Mouse (Mus musculus) hindbrain, embryonic 11.5 days (tissue): ENCODE data around the gene Dapk1. TPM values are rescaled to one million over a fixed set of nuclear protein-coding genes. Genes with fewer than 3 reads are reported as not detected.

Source experiments
- ATAC-seq: fragments of 200-750 bp; cut with Nextera tagmentation; 2 replicates; pipeline ENCODE4 v1.8.0; 2017; ENCODE audit warnings: mild to moderate bottlenecking, moderate TSS enrichment, moderate library complexity; ENCODE audit not compliant: low FRiP score
- DNase-seq: peaks from one replicate; pipeline ENCODE4 v3.0.0-alpha.2; 2015; ENCODE audit warnings: low spot score
- H3K27ac ChIP-seq: fragments of 300-500 bp; sonication (generic); 2 replicates; pipeline ENCODE4 v1.5.1; 2014; ENCODE audit warnings: mild to moderate bottlenecking, low read depth, low read length
- H3K27me3 ChIP-seq: fragments of 300-500 bp; sonication (generic); 2 replicates; pipeline ENCODE4 v1.6.1; 2014; ENCODE audit warnings: mild to moderate bottlenecking, low read length, moderate library complexity, mixed read lengths; ENCODE audit not compliant: control insufficient read depth, insufficient read depth
- H3K36me3 ChIP-seq: fragments of 300-500 bp; sonication (generic); 2 replicates; pipeline ENCODE4 v1.6.1; 2014; ENCODE audit warnings: mild to moderate bottlenecking, low read length, moderate library complexity, mixed read lengths; ENCODE audit not compliant: control insufficient read depth, insufficient read depth
- H3K4me1 ChIP-seq: fragments of 300-500 bp; sonication (generic); replicated peaks from 2 replicates; pipeline ENCODE4 v1.6.1; 2014; ENCODE audit warnings: low read length, mixed read lengths; ENCODE audit not compliant: control insufficient read depth, insufficient read depth
- H3K4me2 ChIP-seq: fragments of 300-500 bp; sonication (generic); replicated peaks from 2 replicates; pipeline ENCODE4 v1.6.1; 2014; ENCODE audit warnings: mild to moderate bottlenecking, low read depth, low read length
- H3K4me3 ChIP-seq: fragments of 300-500 bp; sonication (generic); 2 replicates; pipeline ENCODE4 v1.5.1; 2014; ENCODE audit warnings: low read depth, low read length
- H3K9ac ChIP-seq: fragments of 300-500 bp; sonication (generic); 2 replicates; pipeline ENCODE4 v1.6.1; 2014; ENCODE audit warnings: low read depth, low read length
- H3K9me3 ChIP-seq: fragments of 300-500 bp; sonication (generic); 2 replicates; pipeline ENCODE4 v1.6.1; 2016; ENCODE audit warnings: low read length; ENCODE audit not compliant: control insufficient read depth
- WGBS: fragments of 180-500 bp; shearing (Covaris S2); extraction: QIAGEN DNeasy Blood & Tissue Kit; methylation state at CpG from one replicate; pipeline ENCODE4 v1.1.7; 2014; 5-methylcytosine and 5-hydroxymethylcytosine counted together
- polyA plus RNA-seq: library from polyadenylated mRNA; unstranded; fragments of >200 nt; fragmentation: Nextera tagmentation; extraction: Ambion mirVana; gene quantifications from 2 replicates; pipeline ENCODE4 v1.2.1, GENCODE M21; 2014

The Dapk1 gene
- polyA plus RNA-seq: 19.6 and 39.5 TPM in 2 replicates

DNA sequence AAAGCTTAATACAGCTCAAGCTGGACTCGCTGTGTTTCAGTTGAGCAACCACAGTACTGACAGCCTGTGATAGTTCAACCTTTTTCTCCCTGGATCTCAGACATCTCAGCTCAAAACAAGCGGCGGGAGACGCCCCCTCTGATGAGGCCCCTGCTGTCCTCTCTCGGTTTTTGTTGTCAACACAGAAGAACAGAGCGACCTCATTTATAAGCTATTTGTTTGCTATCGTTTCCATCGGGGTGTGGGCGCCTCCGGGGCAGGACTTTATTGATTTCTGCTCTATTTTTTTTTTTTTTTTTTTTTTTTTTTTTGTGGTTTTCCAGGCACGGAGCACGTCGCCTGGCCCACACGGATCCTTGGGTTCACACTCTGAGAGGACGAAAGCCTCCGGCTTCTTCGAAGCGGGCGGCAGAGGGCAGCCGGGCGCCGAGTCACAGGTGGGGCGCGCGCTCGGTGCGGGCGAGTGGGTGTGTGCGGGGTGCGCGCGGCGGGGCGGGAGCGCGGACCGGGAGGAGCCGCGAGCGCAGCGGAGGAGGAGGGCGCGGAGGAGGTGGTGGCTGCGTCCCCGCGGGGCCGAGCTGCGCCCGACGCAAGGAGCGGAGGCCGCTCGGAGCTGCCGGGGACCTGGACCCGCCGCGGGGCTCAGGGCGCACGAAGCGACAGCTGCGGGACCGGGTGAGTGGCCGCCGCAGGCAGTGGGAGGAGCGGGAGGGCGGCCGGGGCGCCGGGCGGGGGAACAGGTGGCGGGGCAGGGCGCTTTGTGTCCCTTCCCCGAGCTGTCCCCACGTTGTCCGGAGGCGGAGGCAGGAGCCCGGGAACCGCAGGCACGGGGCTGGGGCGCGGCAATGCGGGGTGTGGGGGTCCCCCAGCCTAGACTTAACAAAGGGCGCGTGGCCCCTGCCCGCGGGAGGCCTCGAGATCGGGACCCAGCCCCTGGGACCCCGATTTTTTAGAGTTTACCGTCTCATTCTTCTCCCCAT, at the start of gene Dapk1:
Gene Dapk1, plus strand, starts transcription at position 512 of the 980 bp plus-strand sequence.
- Histone ChIP-seq H3K36me3 (no peaks in the 10 kb centered on the region), H3K4me1 (no peaks in the 10 kb centered on the region), H3K4me3 (peak within 1 kb of the TSS; percentile 79), H3K4me2 (peak within 1 kb of the TSS; percentile 68), H3K9me3 (no peaks in the 10 kb centered on the region), H3K9ac (peak within 1 kb of the TSS; percentile 84), H3K27me3 (no peaks in the 10 kb centered on the region), H3K27ac (peak within 1 kb of the TSS; percentile 92)
- under 1% methylated on average over 43 of the region's 90 CpGs for WGBS
- ATAC-seq: peak; percentile 90
- peak; percentile 88 for DNase-seq

GRCm38 (mm10) chr13:60553326-60553725, 48.4 kb upstream of the Dapk1 start:
- Histone ChIP-seq H3K4me3 (no peak overlapping the region), H3K27ac (no peak overlapping the region), H3K9ac (no peak overlapping the region), H3K4me1 (no peaks in the 10 kb centered on the region), H3K4me2 (no peak overlapping the region), H3K36me3 (no peaks in the 10 kb centered on the region), H3K27me3 (no peaks in the 10 kb centered on the region), H3K9me3 (no peaks in the 10 kb centered on the region)
- DNase-seq (no peak), ATAC-seq (no peak)
- 65% methylated on average over 3 of the region's 3 CpGs for WGBS

DNA sequence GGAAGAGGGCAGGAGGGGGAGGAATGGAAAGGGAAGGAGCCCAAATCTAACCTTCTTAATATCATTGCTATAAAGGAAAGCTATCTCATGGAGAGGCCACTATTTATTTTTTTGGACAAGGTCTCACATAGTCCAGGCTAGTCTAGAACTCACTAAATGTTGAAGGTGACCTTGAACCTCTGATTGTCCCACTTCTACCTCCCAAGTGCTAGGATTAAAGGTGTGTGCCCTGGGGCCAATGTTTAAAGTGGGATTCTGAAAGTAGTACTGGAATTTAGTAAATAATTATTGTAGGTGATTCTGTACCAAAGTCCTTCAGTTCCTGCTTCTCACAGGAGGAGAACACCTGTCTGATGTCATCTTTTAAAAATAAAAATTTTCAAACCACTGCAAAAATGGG, 45.3 kb upstream of the Dapk1 start:
- ATAC-seq (no peak), DNase-seq (no peak)
- Histone ChIP-seq H3K27ac (no peak overlapping the region), H3K4me3 (no peak overlapping the region), H3K27me3 (no peaks in the 10 kb centered on the region), H3K9me3 (no peaks in the 10 kb centered on the region), H3K9ac (no peak overlapping the region), H3K4me2 (no peak overlapping the region), H3K36me3 (no peaks in the 10 kb centered on the region), H3K4me1 (no peaks in the 10 kb centered on the region)

GRCm38 (mm10) chr13:60556911-60557310, 44.8 kb upstream of the Dapk1 start:
- DNase-seq: no peak
- no peak for ATAC-seq
- H3K36me3 ChIP-seq: no peaks in the 10 kb centered on the region
- no peak overlapping the region for H3K27ac ChIP-seq
- H3K4me2 ChIP-seq: no peak overlapping the region
- no peaks in the 10 kb centered on the region for H3K9me3 ChIP-seq
- H3K4me3 ChIP-seq: no peak overlapping the region
- no peak overlapping the region for H3K9ac ChIP-seq
- no peaks in the 10 kb centered on the region for H3K27me3 ChIP-seq
- no peaks in the 10 kb centered on the region for H3K4me1 ChIP-seq

- 81% methylated on average over 6 of the region's 6 CpGs for WGBS
Measured at GRCm38 (mm10) chr13:60564303-60564702, 37.4 kb upstream of the Dapk1 start.

DNA sequence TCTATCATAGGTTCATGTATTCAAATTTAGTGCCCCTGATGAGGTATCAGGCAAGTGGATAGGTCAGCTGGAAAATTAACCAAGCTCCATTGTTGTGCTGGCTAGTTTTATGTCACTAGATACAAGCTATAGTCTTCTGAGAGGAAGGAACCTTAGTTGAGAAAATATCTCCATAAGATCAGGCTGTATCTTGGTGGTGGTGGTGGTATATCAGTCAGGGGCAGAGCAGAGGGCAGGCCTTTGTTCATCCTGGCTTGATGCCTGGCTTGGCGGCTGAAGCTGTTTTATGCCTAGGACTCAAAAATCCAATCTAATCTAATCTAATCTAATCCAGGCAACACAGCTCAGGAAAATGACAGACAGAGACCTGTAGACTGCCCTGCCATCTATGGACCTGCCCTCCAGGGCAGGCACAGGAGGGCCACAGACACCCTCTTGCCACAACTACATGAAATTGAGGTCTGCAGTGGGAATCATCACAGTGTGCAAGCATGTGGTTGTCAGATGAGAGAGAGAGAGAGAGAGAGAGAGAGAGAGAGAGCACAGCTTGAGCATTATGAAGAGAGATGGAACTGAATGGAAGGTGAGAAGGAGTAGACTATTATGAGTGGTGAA, 32.7 kb upstream of the Dapk1 start:
- Histone ChIP-seq H3K4me1 (no peaks in the 10 kb centered on the region), H3K9ac (no peak overlapping the region), H3K4me3 (no peak overlapping the region), H3K36me3 (no peaks in the 10 kb centered on the region), H3K27me3 (no peaks in the 10 kb centered on the region), H3K27ac (no peak overlapping the region), H3K4me2 (no peak overlapping the region), H3K9me3 (no peaks in the 10 kb centered on the region)
- WGBS: 87% methylated on average over 1 of the region's 1 CpGs
- ATAC-seq (no peak), DNase-seq (no peak)

More at GRCm38 (mm10) chr13:60564303-60564702, 37.4 kb upstream of the Dapk1 start:
- no peak for ATAC-seq
- no peak for DNase-seq
- H3K9ac ChIP-seq: no peak overlapping the region
- H3K9me3 ChIP-seq: no peaks in the 10 kb centered on the region
- no peaks in the 10 kb centered on the region for H3K27me3 ChIP-seq
- no peaks in the 10 kb centered on the region for H3K36me3 ChIP-seq
- no peak overlapping the region for H3K4me2 ChIP-seq
- H3K4me1 ChIP-seq: no peaks in the 10 kb centered on the region
- no peak overlapping the region for H3K4me3 ChIP-seq
- no peak overlapping the region for H3K27ac ChIP-seq

GRCm38 (mm10) chr13:60569549-60569941, 32.2 kb upstream of the Dapk1 start:
- no peak overlapping the region for H3K9ac ChIP-seq
- 95% methylated on average over 1 of the region's 1 CpGs for WGBS
- H3K4me1 ChIP-seq: no peaks in the 10 kb centered on the region
- no peak overlapping the region for H3K27ac ChIP-seq
- no peak for DNase-seq
- H3K4me3 ChIP-seq: no peak overlapping the region
- no peak for ATAC-seq
- H3K4me2 ChIP-seq: no peak overlapping the region
- no peaks in the 10 kb centered on the region for H3K36me3 ChIP-seq
- H3K27me3 ChIP-seq: no peaks in the 10 kb centered on the region
- no peaks in the 10 kb centered on the region for H3K9me3 ChIP-seq

- no peak overlapping the region for H3K4me2 ChIP-seq
- no peaks in the 10 kb centered on the region for H3K27me3 ChIP-seq
- WGBS: 76% methylated on average over 3 of the region's 3 CpGs
- no peak for ATAC-seq
- H3K36me3 ChIP-seq: no peaks in the 10 kb centered on the region
- H3K4me1 ChIP-seq: no peaks in the 10 kb centered on the region
- no peak overlapping the region for H3K27ac ChIP-seq
- no peak for DNase-seq
- H3K9ac ChIP-seq: no peak overlapping the region
- H3K9me3 ChIP-seq: no peaks in the 10 kb centered on the region
- no peak overlapping the region for H3K4me3 ChIP-seq
Measured at GRCm38 (mm10) chr13:60573541-60573940, 28.2 kb upstream of the Dapk1 start.
